Mouse (Mus musculus): Measurements from ENCODE around the gene Ampd1. TPM values are rescaled to one million over a fixed set of nuclear protein-coding genes. Genes with fewer than 3 reads are reported as not detected.
"Not testable (repeated sequence)": the region's sequence is repeated elsewhere in the genome, so short reads cannot be mapped to it uniquely, and the experiment has no call there.

Gene Ampd1
- total RNA-seq, 2 experiments from 2014 or later: 892 to 1,174 TPM

GRCm38 (mm10) chr3:103102454-103103390, 28.9 kb downstream of the Ampd1 start, which contains the start of gene Dennd2c:
Gene Dennd2c (plus strand): TSS chr3:103102604.
- peak; percentile 92 for DNase-seq

- no peak for DNase-seq
Observed at GRCm38 (mm10) chr3:103107565-103108240, 33.9 kb downstream of the Ampd1 start.

- DNase-seq: no peak
Observed at GRCm38 (mm10) chr3:103112216-103112615, 38.4 kb downstream of the Ampd1 start.

DNA sequence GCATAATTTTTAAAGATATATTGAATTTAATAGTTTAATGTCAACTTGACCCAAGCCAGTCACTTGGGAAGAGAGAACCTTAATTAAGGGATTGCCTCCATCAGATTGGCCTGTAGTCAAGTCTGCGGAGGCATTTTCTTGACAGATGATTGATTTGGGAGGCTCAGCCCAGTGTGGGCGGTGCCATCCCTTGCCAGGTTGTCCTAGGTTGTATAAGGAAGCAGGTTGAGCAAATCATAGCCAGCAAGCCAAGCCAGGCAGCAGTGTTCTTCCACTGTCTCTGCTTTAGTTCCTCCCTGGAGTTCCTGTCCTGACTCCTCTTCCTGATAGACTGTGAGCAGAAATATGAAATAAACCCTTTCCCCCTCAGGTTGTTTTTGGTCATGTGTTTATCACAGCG, 49.8 kb downstream of the Ampd1 start:
- no peak for DNase-seq

- no peak for DNase-seq
Observed at GRCm38 (mm10) chr3:103126138-103126537, 52.3 kb downstream of the Ampd1 start.

DNA sequence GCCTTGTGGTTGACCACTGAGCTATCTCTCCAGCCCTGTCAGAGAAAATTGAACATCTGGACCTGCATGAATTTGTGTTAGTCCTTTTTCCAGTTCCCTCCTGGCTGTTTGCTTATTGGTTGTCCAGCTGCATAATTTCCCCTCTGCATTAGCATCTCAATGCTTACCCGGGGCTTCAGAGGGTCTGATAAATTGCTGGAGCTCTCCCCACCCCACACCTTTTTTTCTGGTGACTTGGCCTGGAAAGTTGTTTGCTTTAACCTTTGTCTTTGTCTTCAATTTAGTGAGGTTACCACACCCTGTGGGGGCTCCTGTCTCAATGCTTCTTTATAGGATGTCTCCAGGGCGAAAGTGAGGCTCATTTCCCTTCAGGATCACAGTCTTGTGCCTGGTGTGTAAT, 53.4 kb downstream of the Ampd1 start:
- no peak for DNase-seq

DNA sequence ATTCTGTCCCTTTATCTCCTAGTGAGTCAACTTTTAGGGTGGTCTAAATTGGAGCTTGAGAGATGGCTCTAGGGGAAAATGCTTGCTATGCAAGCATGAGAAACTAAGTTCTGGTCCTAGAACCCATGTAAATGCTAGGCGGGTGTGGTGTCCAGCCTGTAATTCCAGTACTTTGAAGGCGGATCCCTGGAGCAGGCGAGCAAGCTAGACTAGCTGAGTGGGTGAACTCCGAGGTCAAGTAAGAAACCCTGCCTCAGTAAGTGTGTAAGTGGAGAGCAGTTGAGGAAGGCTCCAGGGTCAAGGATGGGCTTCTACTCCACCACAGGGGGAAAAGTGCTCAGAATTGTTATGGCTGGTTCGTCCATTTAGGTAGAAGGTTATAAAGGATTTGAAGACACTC, 53.9 kb downstream of the Ampd1 start:
- DNase-seq: no peak

- DNase-seq: no peak
Observed at GRCm38 (mm10) chr3:103128251-103128650, 54.4 kb downstream of the Ampd1 start.

DNA sequence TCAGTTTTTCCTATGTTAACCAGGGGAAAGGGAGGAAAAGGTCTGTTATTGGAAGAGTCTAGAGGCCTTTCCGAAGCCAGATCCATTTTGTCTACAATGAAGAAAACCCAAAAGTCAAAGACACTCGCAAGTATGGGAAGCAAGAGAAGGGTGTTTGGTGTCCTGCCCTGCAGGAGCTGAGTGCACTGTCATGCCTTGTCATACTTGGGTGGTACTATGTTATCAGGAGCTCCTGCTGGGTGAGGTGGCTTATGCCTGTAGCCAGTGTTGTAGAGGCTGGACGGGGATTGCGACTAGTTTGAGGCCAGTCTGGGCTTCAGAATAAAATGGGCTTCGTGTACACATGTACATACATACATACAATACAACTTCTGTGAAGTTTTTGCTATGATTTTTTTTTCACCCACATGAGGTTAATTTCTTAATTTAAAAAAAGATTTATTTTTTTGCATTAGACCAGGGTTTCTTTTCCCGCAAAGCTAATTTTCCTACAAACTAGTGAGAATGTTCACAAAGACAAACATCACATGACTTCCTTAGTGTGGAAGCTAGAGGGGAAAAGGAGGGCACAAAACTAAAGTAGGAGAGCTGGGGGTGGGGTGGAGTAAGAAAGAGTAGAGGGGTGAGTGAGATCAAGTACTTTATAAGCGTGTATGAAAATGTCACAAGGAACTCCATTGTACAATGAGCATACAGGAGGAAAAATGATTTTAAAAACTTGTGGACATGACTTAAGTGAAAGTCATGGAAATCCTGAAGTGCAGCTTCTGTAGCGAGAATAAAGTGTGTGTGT, 55.7 kb downstream of the Ampd1 start:
- no peak for DNase-seq

DNA sequence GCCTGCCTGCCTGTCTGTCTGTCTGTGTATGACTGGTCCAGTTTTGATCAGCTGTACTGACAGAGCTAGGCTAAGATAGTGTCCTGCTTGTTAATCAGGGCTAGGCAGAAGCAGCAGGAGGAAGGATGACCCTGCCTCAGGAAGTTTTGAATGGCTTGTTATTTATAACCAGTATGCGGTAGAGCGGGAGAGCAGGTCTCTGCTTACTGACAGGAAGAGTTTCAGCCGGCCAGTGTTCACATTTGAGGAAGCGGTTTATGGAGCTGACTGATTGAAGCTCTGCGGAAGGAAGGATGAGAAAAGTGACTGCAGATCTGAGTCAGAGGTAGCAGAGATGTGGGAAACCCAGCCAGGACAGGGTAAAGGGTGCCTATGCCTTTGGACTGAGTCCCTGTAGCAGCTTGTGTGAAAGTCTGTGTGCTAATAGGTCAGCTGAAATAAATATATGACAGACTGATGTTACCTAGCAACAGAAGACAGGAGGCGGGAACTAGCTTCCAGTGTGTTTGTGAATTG, 56.5 kb downstream of the Ampd1 start:
- DNase-seq: no peak

- DNase-seq: no peak
Observed at GRCm38 (mm10) chr3:103133098-103133497, 59.3 kb downstream of the Ampd1 start.

- no peak for DNase-seq
Observed at GRCm38 (mm10) chr3:103136414-103137077, 62.7 kb downstream of the Ampd1 start.

GRCm38 (mm10) chr3:103139047-103139446, 65.2 kb downstream of the Ampd1 start:
- DNase-seq: peak; percentile 32

DNA sequence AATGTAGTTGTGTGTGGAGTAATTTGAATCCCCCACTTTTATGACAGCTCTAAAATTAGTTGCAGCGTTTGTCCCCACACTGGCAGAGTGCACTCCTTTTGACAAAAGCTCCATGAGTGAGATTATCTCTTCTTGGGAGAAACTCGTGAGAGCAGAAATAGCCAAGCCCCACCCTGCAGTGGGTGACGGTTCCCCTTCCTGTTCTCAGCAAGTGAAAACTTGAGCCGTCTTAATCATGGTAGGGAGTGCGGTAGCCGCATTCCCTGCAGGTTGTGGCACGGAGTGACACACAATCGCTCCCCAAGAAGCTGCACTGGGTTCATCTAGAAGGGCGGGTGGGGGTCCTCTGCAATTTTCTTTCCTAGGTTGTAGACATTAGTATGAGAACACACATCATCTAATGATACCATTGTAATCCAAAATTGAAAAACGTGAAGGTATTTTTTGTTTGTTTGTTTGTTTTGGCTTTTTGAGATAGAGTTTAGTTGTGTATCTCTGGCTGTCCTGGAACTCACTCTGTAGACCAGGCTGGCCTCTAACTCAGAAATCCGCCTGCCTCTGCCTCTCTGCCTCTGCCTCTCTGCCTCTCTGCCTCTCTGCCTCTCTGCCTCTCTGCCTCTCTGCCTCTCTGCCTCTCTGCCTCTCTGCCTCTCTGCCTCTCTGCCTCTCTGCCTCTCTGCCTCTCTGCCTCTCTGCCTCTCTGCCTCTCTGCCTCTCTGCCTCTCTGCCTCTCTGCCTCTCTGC, 66.5 kb downstream of the Ampd1 start:
- DNase-seq: not testable (repeated sequence)

DNA sequence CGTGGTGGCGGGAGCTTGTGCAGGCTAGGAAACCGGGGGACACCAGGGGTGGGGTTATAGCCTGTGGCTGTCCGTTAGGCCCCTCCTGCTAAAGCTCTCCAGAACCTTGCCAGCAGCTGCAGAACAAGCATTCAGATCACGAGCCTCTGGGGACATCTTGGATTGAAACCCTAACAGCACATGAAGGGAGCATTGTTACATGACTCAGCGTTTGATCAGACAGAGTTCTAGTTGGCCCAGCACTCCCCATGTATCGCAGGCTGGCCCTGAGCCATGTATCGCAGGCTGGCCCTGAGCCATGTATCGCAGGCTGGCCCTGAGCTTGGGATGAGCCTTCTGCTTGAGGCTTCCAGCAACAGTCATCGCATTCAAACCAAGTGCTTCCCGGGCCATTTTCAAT, 67.5 kb downstream of the Ampd1 start:
- DNase-seq: peak; percentile 38

GRCm38 (mm10) chr3:103142366-103142765, 68.6 kb downstream of the Ampd1 start:
- no peak for DNase-seq

DNA sequence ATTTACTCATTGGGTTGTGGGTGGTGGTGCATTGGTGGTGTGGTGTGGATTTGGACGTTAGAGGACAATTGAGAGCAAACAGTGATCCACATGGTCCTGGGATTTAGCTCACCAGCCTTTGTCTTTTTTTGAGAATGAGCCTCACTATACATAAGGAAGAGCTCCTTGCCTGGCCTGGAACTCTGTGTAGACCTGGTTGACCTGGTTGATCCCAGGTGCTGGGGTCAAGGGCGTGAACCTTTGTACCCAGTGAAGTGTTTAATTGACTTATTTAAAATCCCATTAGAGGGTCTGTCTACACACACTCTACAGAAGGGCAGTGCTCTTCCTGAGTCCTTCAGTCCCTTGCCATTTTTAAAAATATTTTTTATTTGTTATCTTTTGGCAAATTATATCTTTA, 71.5 kb downstream of the Ampd1 start:
- DNase-seq: no peak

GRCm38 (mm10) chr3:103145791-103146190, 72.0 kb downstream of the Ampd1 start:
- no peak for DNase-seq

- no peak for DNase-seq
Observed at GRCm38 (mm10) chr3:103146330-103147166, 72.7 kb downstream of the Ampd1 start.

DNA sequence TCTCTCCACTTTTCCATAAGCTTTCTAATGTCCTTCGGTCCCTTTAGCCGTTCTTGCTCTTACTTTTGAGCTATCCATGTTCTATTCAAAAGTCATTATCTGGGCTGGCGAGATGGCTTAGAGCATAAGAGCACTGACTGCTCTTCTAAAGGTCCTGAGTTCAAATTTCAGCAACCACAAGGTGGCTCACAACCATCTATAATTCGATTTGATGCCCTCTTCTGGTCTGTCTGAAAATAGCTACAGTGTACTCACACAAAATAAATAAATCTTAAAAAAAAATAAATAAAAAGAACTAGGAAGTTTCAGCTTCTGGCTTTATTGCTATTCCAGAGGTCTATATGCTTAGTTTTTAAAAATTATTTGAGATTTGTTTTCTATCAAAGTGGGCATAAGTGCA, 74.0 kb downstream of the Ampd1 start:
- DNase-seq: no peak

Measured in gastrocnemius, postnatal 25 days (tissue).